Mouse (Mus musculus): ENCODE measurements around the gene 4933424G06Rik. TPM values are rescaled to one million over a fixed set of nuclear protein-coding genes. Genes with fewer than 3 reads are reported as not detected.

Gene 4933424G06Rik
- polyA plus RNA-seq, 1 experiment from 2014 or later = not detected

DNA sequence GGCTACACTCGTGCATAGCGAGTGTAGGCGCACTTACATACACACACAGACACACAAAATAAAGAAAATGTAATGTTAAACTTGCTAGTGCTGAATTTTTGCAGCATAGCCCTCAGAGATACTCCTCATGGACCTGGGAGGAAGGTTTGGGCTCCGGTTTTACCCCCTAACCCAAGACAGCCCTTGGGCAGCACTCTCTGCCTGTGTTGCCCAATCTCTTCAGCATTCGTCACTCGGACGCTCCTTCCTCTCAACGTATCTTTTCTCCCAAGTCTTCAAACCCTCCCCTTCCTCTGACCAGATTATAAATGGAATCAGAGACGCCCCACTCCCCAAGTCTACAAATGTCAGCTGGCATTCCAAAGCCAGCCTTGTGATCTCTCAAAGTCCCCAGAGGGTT, 33.1 kb downstream of the 4933424G06Rik start:
- Histone ChIP-seq H3K9ac (replicated peaks; ENCODE audit: low read length) (no peak overlapping the region), H3K4me1 (ENCODE audit: insufficient read depth, low read length) (no peaks in the 10 kb centered on the region), H3K4me2 (replicated peaks; ENCODE audit: low read depth, low read length) (no peak overlapping the region), H3K36me3 (ENCODE audit: insufficient read depth, low read length) (no peaks in the 10 kb centered on the region), H3K27me3 (ENCODE audit: insufficient read depth, low read length) (no peaks in the 10 kb centered on the region; the same call in 1 of the 2 replicates), H3K9me3 (ENCODE audit: low read length) (0 out of 2 replicates have a peak, but pooled peaks cover 2% of the 10 kb centered on the region), H3K27ac (ENCODE audit: low read length) (no peak overlapping the region), H3K4me3 (ENCODE audit: low read length) (no peak overlapping the region)
- 77% methylated on average over 9 of the region's 9 CpGs for WGBS
- ATAC-seq (ENCODE audit: low FRiP score, low TSS enrichment) = no peak

GRCm38 (mm10) chr1:36744268-36744944, 34.5 kb downstream of the 4933424G06Rik start:
- ATAC-seq (ENCODE audit: low FRiP score, low TSS enrichment) = 0 out of 2 replicates have a peak, but pooled peaks have one; percentile 23
- no peaks in the 10 kb centered on the region for H3K36me3 ChIP-seq (ENCODE audit: insufficient read depth, low read length)
- no peak overlapping the region for H3K27ac ChIP-seq (ENCODE audit: low read length)
- H3K4me3 ChIP-seq (ENCODE audit: low read length) = peak overlapping the region; percentile 18
- H3K27me3 ChIP-seq (ENCODE audit: insufficient read depth, low read length) = no peaks in the 10 kb centered on the region; the same call in 1 of the 2 replicates
- WGBS = 25% methylated on average over 17 of the region's 17 CpGs
- H3K4me1 ChIP-seq (ENCODE audit: insufficient read depth, low read length) = no peaks in the 10 kb centered on the region
- H3K4me2 ChIP-seq (replicated peaks; ENCODE audit: low read depth, low read length) = peak overlapping the region; percentile 46
- no peak overlapping the region for H3K9ac ChIP-seq (replicated peaks; ENCODE audit: low read length)
- no peaks in the 10 kb centered on the region; the same call in 1 of the 2 replicates for H3K9me3 ChIP-seq (ENCODE audit: low read length)

DNA sequence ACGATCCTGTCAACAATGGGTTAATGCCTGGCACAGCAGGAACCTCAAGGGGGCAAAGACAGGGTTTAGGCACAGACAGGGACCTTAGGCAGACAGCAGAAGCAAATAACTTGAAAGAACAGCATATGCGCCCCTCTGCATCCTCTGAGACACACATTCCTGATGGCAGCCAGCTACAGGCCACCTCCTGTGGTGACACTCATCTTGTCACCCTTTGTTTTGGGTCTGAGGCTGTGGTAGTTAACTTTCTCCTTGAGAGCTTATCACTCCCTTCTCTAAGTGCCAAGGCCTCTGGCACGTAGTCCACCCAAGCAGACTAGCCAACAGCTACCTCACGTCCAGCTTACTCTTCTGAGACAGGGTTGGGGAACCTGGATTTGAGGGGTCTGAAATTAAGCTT, 35.7 kb downstream of the 4933424G06Rik start:
- ATAC-seq (ENCODE audit: low FRiP score, low TSS enrichment) = no peak
- Histone ChIP-seq H3K4me1 (ENCODE audit: insufficient read depth, low read length) (no peaks in the 10 kb centered on the region), H3K9me3 (ENCODE audit: low read length) (no peaks in the 10 kb centered on the region; the same call in 1 of the 2 replicates), H3K27ac (ENCODE audit: low read length) (no peak overlapping the region), H3K4me2 (replicated peaks; ENCODE audit: low read depth, low read length) (no peak overlapping the region), H3K9ac (replicated peaks; ENCODE audit: low read length) (no peak overlapping the region), H3K27me3 (ENCODE audit: insufficient read depth, low read length) (no peaks in the 10 kb centered on the region; the same call in 1 of the 2 replicates), H3K4me3 (ENCODE audit: low read length) (no peak overlapping the region), H3K36me3 (ENCODE audit: insufficient read depth, low read length) (no peaks in the 10 kb centered on the region)
- 73% methylated on average over 4 of the region's 4 CpGs for WGBS

- Histone ChIP-seq H3K4me1 (ENCODE audit: insufficient read depth, low read length) (no peaks in the 10 kb centered on the region), H3K27ac (ENCODE audit: low read length) (no peak overlapping the region), H3K9ac (replicated peaks; ENCODE audit: low read length) (no peak overlapping the region), H3K4me2 (replicated peaks; ENCODE audit: low read depth, low read length) (no peak overlapping the region), H3K36me3 (ENCODE audit: insufficient read depth, low read length) (no peaks in the 10 kb centered on the region), H3K4me3 (ENCODE audit: low read length) (no peak overlapping the region), H3K9me3 (ENCODE audit: low read length) (no peaks in the 10 kb centered on the region; the same call in 1 of the 2 replicates), H3K27me3 (ENCODE audit: insufficient read depth, low read length) (no peaks in the 10 kb centered on the region; the same call in 1 of the 2 replicates)
- 55% methylated on average over 15 of the region's 15 CpGs for WGBS
- no peak for ATAC-seq (ENCODE audit: low FRiP score, low TSS enrichment)
Observed at GRCm38 (mm10) chr1:36746452-36746851, 36.5 kb downstream of the 4933424G06Rik start.

DNA sequence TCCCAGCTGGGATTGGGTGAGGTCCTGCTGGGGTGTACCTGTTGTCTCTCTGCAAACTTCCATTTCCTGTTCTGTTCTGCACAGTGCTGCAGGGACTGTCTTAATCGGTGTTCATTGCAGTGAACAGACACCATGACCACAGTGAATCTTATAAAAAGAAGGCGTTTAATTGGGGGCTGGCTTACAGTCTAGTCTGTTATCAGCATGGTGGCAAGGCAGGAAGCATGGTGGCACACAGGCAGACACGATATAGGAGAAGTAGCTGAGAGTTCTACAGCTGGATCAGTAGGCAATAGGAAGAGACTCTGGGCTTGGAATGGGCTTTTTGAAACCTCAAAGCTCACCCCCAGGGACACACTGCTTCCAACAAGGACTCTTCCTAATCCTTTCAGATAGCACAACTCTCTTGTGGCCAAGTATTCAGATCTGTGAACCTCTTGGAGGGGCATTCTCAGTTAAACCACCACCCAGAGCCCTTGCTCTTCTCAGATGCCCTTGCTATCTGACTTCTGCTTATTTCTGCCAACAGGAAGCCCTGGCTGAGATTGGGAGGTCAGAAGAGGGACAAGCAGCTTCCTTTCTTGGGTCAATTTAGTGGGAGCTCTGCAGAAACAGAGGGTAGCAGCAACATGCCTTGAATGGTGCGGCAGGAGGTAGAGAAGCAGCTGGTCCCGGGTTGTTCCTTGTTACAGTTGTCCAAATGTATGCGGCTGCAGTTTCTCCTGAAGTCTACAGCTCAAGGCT, 44.2 kb downstream of the 4933424G06Rik start:
- 85% methylated on average over 6 of the region's 6 CpGs for WGBS
- no peaks in the 10 kb centered on the region for H3K27me3 ChIP-seq (ENCODE audit: insufficient read depth, low read length)
- no peak overlapping the region for H3K4me2 ChIP-seq (replicated peaks; ENCODE audit: low read depth, low read length)
- ATAC-seq (ENCODE audit: low FRiP score, low TSS enrichment) = no peak
- H3K27ac ChIP-seq (ENCODE audit: low read length) = no peak overlapping the region
- no peak overlapping the region for H3K4me3 ChIP-seq (ENCODE audit: low read length)
- no peaks in the 10 kb centered on the region for H3K4me1 ChIP-seq (ENCODE audit: insufficient read depth, low read length)
- no peaks in the 10 kb centered on the region; the same call in 1 of the 2 replicates for H3K9me3 ChIP-seq (ENCODE audit: low read length)
- no peaks in the 10 kb centered on the region for H3K36me3 ChIP-seq (ENCODE audit: insufficient read depth, low read length)
- H3K9ac ChIP-seq (replicated peaks; ENCODE audit: low read length) = no peak overlapping the region

DNA sequence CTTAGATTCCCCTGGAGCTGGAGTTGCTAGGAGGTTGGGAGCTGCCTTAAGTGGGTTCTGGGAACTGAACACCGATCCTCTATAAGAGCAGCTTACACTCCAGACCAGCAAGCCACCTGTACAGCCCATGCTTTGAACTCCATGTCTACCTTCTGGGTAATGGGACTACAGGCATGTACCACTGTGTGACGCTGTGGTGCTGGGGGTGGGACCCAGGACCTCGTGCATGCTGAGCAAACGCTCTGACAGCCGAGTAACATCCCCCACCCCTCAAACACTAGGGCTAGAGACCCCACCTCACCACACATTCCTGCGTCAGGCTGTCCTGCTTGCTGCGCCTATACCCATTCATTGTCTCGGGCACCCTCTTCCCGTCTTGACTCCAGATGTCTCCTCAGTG, 48.6 kb downstream of the 4933424G06Rik start:
- Histone ChIP-seq H3K4me3 (ENCODE audit: low read length) (no peak overlapping the region), H3K36me3 (ENCODE audit: insufficient read depth, low read length) (no peaks in the 10 kb centered on the region), H3K27ac (ENCODE audit: low read length) (no peak overlapping the region), H3K27me3 (ENCODE audit: insufficient read depth, low read length) (no peaks in the 10 kb centered on the region), H3K9me3 (ENCODE audit: low read length) (no peaks in the 10 kb centered on the region), H3K9ac (replicated peaks; ENCODE audit: low read length) (no peak overlapping the region), H3K4me2 (replicated peaks; ENCODE audit: low read depth, low read length) (no peak overlapping the region), H3K4me1 (ENCODE audit: insufficient read depth, low read length) (no peaks in the 10 kb centered on the region)
- ATAC-seq (ENCODE audit: low FRiP score, low TSS enrichment) = no peak
- 91% methylated on average over 9 of the region's 9 CpGs for WGBS

DNA sequence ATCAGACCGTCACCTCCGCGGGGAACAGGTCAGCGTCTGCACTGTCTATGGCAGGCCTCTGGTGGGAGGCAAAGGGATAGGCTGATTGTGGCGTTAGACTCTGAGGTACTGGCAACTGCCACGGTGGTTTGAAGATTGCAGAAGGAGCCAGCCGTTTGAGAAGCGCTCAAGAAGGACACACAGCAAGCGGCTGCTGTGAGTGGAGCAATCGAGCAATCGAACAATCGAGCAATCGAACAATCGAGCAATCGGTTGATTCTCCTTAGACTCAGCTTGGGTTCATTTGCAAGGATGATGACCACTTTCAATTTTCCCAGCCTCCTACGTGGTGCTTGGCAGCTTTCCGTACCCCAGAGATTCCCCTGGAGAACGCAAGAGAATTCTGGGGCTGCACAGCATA, 49.1 kb downstream of the 4933424G06Rik start:
- Histone ChIP-seq H3K27ac (ENCODE audit: low read length) (no peak overlapping the region), H3K36me3 (ENCODE audit: insufficient read depth, low read length) (no peaks in the 10 kb centered on the region), H3K9ac (replicated peaks; ENCODE audit: low read length) (no peak overlapping the region), H3K4me2 (replicated peaks; ENCODE audit: low read depth, low read length) (no peak overlapping the region), H3K4me1 (ENCODE audit: insufficient read depth, low read length) (no peaks in the 10 kb centered on the region), H3K4me3 (ENCODE audit: low read length) (no peak overlapping the region), H3K27me3 (ENCODE audit: insufficient read depth, low read length) (no peaks in the 10 kb centered on the region), H3K9me3 (ENCODE audit: low read length) (no peaks in the 10 kb centered on the region)
- no peak for ATAC-seq (ENCODE audit: low FRiP score, low TSS enrichment)
- WGBS = 87% methylated on average over 18 of the region's 18 CpGs

- H3K9me3 ChIP-seq (ENCODE audit: low read length) = no peaks in the 10 kb centered on the region
- 64% methylated on average over 9 of the region's 9 CpGs for WGBS
- H3K4me1 ChIP-seq (ENCODE audit: insufficient read depth, low read length) = no peaks in the 10 kb centered on the region
- H3K4me2 ChIP-seq (replicated peaks; ENCODE audit: low read depth, low read length) = no peak overlapping the region
- no peak for ATAC-seq (ENCODE audit: low FRiP score, low TSS enrichment)
- H3K36me3 ChIP-seq (ENCODE audit: insufficient read depth, low read length) = no peaks in the 10 kb centered on the region
- H3K27me3 ChIP-seq (ENCODE audit: insufficient read depth, low read length) = no peaks in the 10 kb centered on the region
- H3K27ac ChIP-seq (ENCODE audit: low read length) = no peak overlapping the region
- H3K9ac ChIP-seq (replicated peaks; ENCODE audit: low read length) = no peak overlapping the region
- H3K4me3 ChIP-seq (ENCODE audit: low read length) = no peak overlapping the region
Observed at GRCm38 (mm10) chr1:36760401-36760800, 50.5 kb downstream of the 4933424G06Rik start.

DNA sequence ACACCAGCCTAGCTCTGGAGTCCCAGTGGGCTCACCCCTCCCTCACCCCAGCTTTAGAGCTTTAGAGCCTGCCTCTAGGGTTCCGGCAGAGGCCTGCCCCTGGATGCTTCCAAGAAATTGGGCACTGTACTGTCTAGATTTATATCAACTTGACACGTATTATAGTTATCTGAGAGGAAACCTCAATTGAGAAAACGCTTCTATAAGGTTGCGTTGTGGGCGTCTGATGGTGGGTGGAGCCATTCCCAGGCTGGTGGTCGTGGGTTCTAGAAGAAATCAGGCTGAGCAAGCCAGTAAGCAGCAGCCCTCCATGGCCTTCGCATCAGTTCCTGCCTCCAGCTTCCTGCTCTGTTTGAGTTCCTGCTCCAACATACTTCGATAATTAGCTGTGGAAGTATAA, 51.1 kb downstream of the 4933424G06Rik start:
- H3K27ac ChIP-seq (ENCODE audit: low read length) = no peak overlapping the region
- no peak for ATAC-seq (ENCODE audit: low FRiP score, low TSS enrichment)
- no peaks in the 10 kb centered on the region for H3K36me3 ChIP-seq (ENCODE audit: insufficient read depth, low read length)
- no peaks in the 10 kb centered on the region for H3K27me3 ChIP-seq (ENCODE audit: insufficient read depth, low read length)
- no peak overlapping the region for H3K4me2 ChIP-seq (replicated peaks; ENCODE audit: low read depth, low read length)
- no peaks in the 10 kb centered on the region for H3K4me1 ChIP-seq (ENCODE audit: insufficient read depth, low read length)
- H3K9me3 ChIP-seq (ENCODE audit: low read length) = no peaks in the 10 kb centered on the region
- no peak overlapping the region for H3K4me3 ChIP-seq (ENCODE audit: low read length)
- H3K9ac ChIP-seq (replicated peaks; ENCODE audit: low read length) = no peak overlapping the region
- 84% methylated on average over 8 of the region's 8 CpGs for WGBS

DNA sequence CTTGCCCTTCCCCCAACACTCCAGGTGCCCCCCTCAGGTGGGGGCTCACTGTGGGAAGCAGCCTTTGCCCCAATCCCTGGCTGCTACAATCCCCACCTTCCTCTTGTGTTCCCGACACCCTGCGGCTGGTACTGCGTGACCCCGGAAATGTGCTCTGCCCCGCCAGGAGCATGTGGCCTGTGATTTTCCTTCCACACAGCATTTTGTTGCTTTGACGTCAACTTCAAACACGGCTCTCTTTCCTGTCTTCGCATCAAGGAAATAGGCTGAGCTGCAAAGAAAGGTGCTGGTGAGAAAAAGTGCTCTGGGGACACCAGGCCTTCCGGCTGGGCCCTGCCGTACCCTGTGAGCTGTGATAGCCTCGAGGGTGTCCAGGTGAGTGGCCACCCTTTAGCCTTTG, 51.6 kb downstream of the 4933424G06Rik start, which contains the start of gene Zap70:
Gene Zap70, plus strand, starts transcription at position 231 of the 400 bp plus-strand sequence.
- Histone ChIP-seq H3K27ac (ENCODE audit: low read length) (no peak within 1 kb of the TSS), H3K4me2 (replicated peaks; ENCODE audit: low read depth, low read length) (no peak within 1 kb of the TSS), H3K4me1 (ENCODE audit: insufficient read depth, low read length) (no peaks in the 10 kb centered on the region), H3K9ac (replicated peaks; ENCODE audit: low read length) (no peak within 1 kb of the TSS), H3K4me3 (ENCODE audit: low read length) (no peak within 1 kb of the TSS), H3K9me3 (ENCODE audit: low read length) (no peaks in the 10 kb centered on the region), H3K36me3 (ENCODE audit: insufficient read depth, low read length) (no peaks in the 10 kb centered on the region), H3K27me3 (ENCODE audit: insufficient read depth, low read length) (no peaks in the 10 kb centered on the region)
- 71% methylated on average over 11 of the region's 11 CpGs for WGBS
- ATAC-seq (ENCODE audit: low FRiP score, low TSS enrichment) = no peak
